Mouse (Mus musculus) splenic B cell, adult 2 months (primary cell): ENCODE measurements around the gene Trp73.
A peak's percentile ranks its signal among the peaks of the same experiment; 100 is the strongest.

Source experiments
- DNase-seq: peaks from one replicate; pipeline ENCODE4 v3.0.0-alpha.2; 2011; ENCODE audit warnings: low read depth, low spot score
- H3K27me3 ChIP-seq: 2 replicates; pipeline ENCODE4 v1.6.1; 2012; ENCODE audit warnings: mild to moderate bottlenecking, low read length, moderate library complexity, mixed read lengths; ENCODE audit not compliant: control insufficient read depth, poor library complexity, insufficient read depth, severe bottlenecking
- H3K36me3 ChIP-seq: 2 replicates; pipeline ENCODE4 v1.6.1; 2012; ENCODE audit warnings: mild to moderate bottlenecking, low read length, moderate library complexity, mixed read lengths; ENCODE audit not compliant: control insufficient read depth, poor library complexity, insufficient read depth, severe bottlenecking

Gene Trp73

DNA sequence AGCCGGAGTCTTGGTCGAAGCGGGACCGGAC is at the start of gene Trp73:
TSS of gene Trp73 (minus strand) at position 27 of the 31 bp plus-strand sequence.
- peaks cover 4% of the 10 kb centered on the region; the same call in 1 of the 2 replicates for H3K27me3 ChIP-seq
- DNase-seq, result no peak
- no peaks in the 10 kb centered on the region for H3K36me3 ChIP-seq

DNA sequence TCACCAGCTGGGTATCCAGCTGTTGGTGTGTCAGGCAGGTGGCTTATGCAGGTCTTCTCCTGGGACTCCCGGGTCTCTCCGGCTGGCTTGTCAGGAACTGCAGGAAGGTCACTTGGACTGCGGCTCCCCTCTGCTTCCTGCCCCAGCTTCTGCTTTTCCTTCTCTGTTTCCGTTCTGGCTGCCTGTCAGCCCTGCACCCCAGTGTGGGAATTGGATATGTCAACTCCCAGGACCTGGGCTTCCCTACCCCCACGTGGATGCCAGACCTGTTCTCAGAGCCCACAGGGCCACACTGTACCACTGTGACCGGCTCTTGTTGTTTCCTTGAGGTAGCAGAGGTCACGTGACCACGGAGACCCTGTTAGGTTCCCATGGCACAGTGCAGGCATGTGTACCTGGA is 48.9 kb upstream of the Trp73 start:
- DNase-seq, result no peak
- no peaks in the 10 kb centered on the region for H3K36me3 ChIP-seq
- H3K27me3 ChIP-seq, result no peaks in the 10 kb centered on the region

DNA sequence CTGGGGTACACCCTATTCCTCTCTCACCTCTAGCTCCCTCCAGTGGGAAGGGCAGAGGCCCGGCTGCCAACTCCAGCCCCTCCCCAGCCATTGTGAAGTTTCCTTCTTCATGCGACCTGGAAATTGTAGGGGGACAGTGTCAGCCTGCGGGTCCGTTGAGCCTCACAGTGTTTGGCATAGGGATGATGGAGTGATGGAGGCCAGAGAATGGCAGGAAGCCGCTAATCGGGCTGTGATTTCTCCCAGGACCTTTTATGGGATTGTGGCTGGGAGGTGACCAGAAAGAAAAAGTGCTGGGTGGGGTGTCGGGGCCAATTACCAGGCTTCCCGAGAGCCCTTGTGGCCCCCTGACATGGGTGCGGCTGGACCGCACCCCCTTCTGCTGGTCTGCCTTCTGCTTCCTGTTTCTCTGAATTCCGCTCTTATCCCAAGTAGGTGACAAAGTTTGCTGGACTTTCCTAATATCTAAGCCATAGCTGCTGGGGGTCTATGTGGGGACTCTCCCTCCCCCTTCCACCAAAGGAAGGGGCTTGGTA is 46.1 kb upstream of the Trp73 start:
- Histone ChIP-seq H3K36me3 (no peaks in the 10 kb centered on the region), H3K27me3 (no peaks in the 10 kb centered on the region)
- no peak for DNase-seq

DNA sequence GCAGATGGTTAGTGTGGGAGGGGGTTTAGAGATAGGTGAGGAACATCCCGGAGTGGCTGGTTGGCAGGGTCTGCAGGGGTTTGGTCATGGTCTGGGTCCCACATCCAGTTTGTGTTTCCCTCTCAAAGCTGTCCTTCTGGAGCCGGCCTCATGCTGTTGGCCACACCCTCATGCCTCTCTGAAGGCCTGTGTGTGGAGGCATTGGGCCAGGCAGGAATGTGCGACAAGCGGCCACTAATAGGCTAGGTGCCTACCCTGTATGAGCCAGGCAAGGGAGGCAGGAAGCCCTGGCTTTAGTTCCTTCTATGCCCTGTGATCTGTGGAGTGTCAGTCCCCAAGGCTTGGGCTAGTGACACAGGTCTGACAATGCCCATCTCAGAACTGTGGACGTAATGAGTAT is 45.0 kb upstream of the Trp73 start:
- DNase-seq, result no peak
- Histone ChIP-seq H3K36me3 (no peaks in the 10 kb centered on the region), H3K27me3 (no peaks in the 10 kb centered on the region)

DNA sequence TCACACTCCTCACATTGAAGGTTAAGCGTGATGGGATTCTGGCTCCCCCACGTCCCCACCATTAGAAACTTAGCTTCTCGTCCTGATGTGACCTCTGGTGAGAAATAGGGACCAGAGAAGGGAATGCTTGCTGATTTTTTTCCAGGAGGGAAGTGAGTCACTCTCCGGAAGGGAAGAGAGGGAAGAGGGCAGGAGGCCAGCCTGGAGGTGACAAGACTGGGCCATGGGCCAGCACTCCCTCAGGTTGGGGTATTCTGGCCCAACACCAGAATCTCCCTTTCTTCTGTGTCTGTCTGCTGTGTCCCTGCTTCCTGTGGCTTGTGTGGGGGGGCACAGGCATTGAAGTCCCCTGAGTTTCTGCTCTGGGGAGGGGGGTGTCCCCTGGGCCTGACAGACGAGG is 43.6 kb upstream of the Trp73 start:
- no peak for DNase-seq
- no peaks in the 10 kb centered on the region for H3K36me3 ChIP-seq
- no peaks in the 10 kb centered on the region for H3K27me3 ChIP-seq

DNA sequence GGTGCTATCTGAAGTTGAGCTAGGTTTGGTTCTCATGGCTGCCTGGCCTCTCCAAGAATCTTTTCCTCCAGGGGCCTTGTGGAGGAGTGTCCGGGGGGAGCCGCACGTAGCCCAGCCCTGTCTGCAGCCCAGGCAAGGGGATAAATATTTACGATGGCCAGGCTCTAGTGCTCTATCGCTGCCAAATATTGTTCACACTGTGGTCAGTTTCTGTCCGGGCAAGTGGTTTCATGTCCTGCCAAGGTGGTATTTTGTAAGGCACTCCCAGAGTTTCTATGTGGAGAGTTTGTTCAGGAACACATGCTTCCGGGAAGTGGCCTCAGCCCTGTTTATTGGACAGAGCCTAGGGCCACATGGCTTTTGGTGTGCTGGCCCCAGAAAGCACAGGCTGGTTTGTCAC is 41.0 kb upstream of the Trp73 start:
- Histone ChIP-seq H3K36me3 (no peaks in the 10 kb centered on the region), H3K27me3 (no peaks in the 10 kb centered on the region)
- no peak for DNase-seq

DNA sequence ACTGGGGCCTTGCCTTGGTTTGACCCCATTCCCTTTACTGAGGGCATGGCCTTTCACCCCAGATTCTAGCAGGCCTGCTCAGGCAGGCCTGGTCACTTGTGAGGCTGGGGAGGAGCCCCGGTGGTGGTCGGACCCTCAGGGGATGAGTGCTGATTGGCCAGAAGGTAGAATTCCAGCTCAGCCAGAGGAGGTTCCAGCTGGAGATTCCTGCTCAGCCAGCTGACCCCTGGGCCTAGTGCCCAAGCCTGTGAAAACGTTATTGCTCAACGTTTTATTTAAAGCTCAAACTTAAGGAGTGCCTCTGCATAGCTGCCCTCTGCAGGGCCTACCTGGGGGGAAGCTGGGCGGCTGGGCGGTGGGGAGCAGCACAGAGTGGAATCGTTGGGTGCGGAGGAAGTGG is 37.2 kb upstream of the Trp73 start:
- Histone ChIP-seq H3K36me3 (no peaks in the 10 kb centered on the region), H3K27me3 (no peaks in the 10 kb centered on the region)
- DNase-seq, result no peak

DNA sequence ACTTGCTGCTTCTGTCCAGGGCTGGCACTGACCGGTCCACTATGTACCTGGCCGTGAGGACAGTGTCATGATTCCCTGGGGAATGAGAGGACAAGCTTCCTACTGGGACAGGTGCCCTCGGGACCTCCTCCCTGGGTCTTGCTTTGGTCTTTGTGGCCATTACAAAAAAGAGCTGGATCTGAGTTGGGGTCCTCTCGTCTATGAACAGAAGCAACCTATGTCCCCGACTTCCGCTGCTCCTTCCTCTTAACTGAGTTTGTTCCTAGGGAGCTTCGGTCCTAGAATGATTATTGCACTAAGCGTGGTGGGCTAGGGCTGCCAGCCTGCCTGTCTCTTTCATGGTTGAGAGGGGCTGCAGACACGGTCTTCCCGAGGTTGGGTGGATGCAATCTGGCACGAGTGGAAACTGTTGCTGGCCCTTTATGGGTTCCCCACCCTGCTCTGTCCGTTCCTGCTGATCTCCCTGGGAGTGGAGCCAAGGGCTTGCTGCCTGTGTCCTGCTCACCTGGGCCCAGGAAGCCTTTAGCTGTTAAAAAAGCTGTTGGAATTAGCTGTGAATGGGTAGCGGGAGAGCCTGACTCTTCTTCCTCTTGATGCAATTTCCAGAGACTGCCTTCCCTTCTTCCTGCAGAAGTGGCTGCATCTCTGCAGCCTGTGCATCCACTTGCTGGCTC is 32.1 kb upstream of the Trp73 start:
- H3K27me3 ChIP-seq, result no peaks in the 10 kb centered on the region
- no peak for DNase-seq
- no peaks in the 10 kb centered on the region for H3K36me3 ChIP-seq

DNA sequence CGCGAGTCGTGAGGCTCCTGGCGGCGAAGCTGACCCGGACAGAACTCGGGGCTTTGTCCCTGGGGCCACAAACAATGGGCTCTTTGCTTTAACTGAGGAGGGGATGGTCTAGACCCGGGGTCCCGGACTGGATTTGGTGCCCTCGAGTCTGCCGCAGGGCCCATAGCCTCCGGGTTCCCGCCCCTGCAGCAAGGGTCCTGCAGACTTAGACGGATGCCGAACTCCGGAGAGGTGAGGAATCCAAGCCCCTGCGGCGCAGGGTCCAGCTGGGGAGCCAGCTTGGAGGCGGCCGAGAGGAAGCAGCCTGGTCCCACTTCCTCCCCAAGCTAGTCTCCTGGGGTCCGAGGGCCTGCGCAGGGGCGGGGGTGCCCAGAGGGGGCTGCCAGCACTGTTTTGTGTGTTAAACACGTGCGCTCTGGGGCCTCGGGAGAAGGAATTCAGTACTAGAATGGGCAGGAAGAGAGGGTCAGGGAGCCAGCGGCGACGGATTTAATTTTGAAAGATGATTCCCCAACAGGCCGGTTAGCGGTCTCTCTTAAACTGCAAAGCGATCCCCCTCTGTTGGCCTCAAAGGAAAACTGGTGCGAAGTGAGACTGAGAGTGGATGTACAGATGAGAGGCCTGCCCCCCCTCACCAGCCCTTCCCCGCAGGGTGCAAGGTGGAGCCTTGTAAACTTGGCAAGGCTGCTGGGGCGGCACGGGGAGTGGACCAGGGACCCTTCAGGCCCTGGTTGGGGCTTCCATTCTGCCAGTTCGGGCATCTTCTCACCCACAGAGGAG is 31.3 kb upstream of the Trp73 start:
- H3K27me3 ChIP-seq, result no peaks in the 10 kb centered on the region
- H3K36me3 ChIP-seq, result no peaks in the 10 kb centered on the region
- no peak for DNase-seq

DNA sequence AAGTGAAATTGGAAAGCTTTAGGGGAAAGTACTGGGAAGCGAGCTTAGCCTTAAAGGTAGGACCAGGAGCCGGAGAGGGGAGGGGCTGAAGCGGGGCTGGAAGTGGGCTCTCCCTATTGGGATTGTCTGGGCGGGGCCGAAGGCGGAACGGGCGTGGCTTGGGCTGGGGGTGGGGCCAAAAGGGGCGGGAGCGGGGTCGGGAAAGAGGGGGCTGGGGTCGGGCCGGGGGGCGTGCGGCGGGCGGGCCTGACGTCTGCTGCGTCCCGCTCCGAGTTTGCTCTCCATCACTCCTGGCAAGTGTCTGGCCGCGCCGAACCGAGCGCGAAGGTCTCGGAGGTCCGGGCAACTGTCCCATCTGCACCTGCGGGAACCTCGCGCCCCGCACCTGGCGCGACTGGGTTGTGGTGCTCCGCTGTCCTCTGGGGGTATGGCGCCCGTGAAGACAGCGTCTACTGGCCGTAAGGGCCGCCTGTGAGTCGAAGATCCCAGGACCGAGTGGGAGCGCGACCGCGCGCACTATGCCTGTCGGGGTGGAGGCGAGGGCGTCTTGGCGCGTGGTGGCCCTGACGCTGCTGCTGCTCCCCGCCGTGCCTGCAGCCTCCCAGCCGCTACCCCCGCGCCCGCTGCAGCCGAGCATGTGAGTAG is 30.6 kb upstream of the Trp73 start, which contains the start of gene Megf6:
TSS of gene Megf6 (plus strand) at position 225 of the 645 bp plus-strand sequence.
- Histone ChIP-seq H3K36me3 (no peaks in the 10 kb centered on the region), H3K27me3 (no peaks in the 10 kb centered on the region)
- DNase-seq, result no peak

DNA sequence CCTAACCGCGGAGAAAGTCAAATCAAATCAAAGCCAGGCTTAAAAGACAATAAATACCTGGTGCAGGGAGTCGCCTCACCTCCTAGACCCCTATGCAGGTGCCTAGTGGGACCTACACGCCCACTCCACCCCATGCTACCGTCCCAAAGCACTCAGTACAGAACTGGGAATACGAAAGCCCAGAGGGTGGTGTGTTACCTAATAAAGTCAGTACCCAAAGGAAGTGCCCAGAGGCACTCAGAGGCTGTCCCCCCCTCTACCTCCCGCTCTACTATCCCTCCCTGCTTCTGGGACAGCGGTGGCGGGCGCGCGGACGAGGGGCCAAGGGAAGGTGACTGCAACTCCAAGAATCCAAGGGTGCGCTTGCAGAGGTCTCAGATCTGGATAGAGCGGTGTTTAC is 30.0 kb upstream of the Trp73 start:
- DNase-seq, result no peak
- no peaks in the 10 kb centered on the region for H3K27me3 ChIP-seq
- H3K36me3 ChIP-seq, result no peaks in the 10 kb centered on the region

DNA sequence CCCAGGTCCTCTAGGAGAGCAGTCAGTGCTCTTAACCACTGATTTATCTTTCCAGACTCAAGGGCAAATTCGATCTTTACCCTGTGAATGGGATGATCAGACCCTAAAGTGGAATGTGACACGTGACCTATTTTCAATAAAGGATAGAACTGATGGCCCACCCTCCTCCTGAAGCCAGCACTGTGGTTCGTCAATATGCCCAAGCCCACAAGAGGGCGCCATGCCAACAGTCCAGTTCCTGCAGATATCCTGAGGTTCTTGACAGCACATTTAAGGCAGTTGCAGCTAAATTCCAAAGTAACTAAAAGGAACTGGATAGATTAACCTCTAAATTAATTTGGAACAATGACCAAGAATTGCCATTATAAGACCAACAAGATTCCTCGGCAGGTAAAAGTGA is 27.0 kb upstream of the Trp73 start:
- peak; percentile 64 for DNase-seq

DNA sequence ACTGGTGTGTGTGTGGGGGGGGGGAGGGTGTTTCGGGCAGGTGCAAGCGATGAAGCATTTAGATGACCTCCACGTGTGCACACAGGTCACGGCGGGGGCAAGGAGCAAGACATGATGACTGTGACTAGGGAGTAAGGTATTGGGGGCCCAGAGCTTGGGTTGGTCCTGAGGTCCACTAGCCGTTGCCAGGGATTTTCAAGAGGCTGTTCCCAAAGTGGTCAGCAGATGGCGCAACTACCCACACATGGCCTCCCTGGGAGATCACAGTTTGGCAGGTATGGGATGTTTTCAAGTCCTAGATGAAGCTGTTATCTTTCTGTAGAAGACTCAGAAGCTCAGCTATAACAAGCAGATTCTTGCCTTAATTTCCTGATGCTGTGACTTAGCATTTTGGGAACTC is 23.3 kb upstream of the Trp73 start:
- DNase-seq, result peak; percentile 83
- no peaks in the 10 kb centered on the region for H3K27me3 ChIP-seq
- 0 out of 2 replicates have a peak, but pooled peaks cover 2% of the 10 kb centered on the region for H3K36me3 ChIP-seq

More for the DNA sequence above, 27.0 kb upstream of the Trp73 start:
- H3K27me3 ChIP-seq, result no peaks in the 10 kb centered on the region
- H3K36me3 ChIP-seq, result no peaks in the 10 kb centered on the region

DNA sequence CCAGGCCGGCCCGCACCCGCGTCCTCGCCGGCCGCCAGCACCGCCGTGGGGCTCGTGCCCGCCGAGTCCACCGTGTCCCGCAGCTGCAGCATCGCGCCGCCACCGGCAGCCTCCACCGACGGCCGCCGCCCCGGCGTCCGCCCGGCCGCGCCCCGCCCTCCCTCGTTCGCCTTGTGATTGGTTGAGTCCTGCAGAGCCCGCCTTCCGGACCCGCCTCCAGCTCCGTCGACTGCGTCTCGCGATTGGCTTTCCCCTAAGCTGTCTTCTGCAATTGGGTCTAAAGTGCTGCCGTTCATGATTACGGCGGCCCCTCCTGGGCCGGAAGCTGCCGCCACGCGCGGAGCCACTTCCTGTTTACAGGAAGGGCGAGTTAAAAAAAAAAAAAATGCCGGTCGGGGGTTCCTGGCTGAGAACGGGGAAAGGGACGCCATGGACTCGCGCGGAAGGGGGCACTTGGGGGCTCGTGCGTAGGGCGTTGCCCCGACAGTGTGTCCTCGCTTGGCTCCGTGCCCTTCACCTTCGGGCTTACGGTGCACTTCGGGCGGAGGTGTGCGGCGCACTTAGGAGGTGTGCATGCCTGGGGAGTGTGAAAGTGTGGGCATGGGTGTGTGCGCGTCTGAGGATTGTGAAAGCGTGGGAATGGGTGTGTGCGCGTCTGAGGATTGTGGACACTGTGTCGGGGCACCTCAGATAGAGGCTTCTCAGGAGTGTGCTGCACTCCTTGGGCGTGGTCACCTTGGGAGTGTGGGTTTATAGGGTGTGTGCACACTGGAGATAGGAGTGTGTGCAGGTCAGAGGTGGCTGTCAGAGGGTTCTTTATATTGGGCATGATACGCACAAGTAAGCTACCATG is 20.8 kb upstream of the Trp73 start, which contains the start of gene Tprgl:
TSS of gene Tprgl (minus strand) at position 129 of the 853 bp plus-strand sequence.
- no peaks in the 10 kb centered on the region for H3K27me3 ChIP-seq
- H3K36me3 ChIP-seq, result peaks cover 7% of the 10 kb centered on the region
- DNase-seq, result peak; percentile 98
